Mouse (Mus musculus): ENCODE results near the gene Ubr1.

- TF ChIP-seq CTCF (IDR thresholded peaks at IDR 0.05; ENCODE audit: insufficient read depth, low read length) (no peak), POLR2A (IDR thresholded peaks at IDR 0.05; ENCODE audit: borderline replicate concordance, extremely low read depth, low read depth, low read length) (no peak)
Observed at GRCm38 (mm10) chr2:120979819-120980218, 9.3 kb upstream of the Ubr1 start.
